Mouse (Mus musculus): ENCODE data around the gene Cmtm8. TPM values are rescaled to one million over a fixed set of nuclear protein-coding genes. Genes with fewer than 3 reads are reported as not detected.

Gene Cmtm8
- polyA plus RNA-seq, 1 experiment from 2014 or later: 25.3 TPM

DNA sequence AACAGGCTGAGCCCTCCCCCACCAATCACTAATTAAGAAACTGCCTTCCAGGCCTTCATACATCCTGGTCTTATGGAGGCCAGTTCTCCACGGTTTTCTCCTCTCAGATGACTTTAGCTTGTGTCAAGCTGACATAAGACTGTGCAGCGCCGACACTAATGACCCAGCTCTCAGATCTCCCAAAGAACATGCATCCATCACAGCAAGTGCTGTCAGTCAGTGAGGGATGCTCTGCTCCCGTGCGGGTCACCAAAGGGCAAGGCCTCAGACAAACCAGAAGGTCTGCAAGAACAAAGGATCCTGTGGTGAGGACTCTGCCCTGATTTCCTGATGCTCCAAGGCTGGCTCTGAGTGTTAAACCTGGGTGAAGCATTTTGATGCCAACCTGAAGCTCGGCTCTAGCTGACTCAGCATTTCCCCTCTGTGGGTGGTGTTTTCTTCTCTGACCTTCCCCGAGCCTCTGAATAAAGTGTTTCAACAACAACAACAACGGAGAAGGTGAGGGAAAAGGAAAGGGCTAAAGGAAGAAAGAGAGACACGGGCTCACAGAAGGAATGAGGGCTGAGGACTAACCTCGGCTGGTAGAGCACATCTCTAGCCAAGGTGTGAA, 44.4 kb downstream of the Cmtm8 start:
- H3K36me3 ChIP-seq: no peaks in the 10 kb centered on the region
- H3K4me2 ChIP-seq (replicated peaks): no peak overlapping the region
- no peak for ATAC-seq (ENCODE audit: insufficient number of reproducible peaks, low FRiP score, low TSS enrichment, low read depth)
- WGBS: 53% methylated on average over 10 of the region's 10 CpGs
- no peak overlapping the region for H3K9ac ChIP-seq
- no peaks in the 10 kb centered on the region for H3K27me3 ChIP-seq
- H3K4me3 ChIP-seq (replicated peaks): no peak overlapping the region
- H3K4me1 ChIP-seq: peaks cover 10% of the 10 kb centered on the region
- no peak overlapping the region for H3K27ac ChIP-seq (replicated peaks)
- no peaks in the 10 kb centered on the region for H3K9me3 ChIP-seq (replicated peaks)

DNA sequence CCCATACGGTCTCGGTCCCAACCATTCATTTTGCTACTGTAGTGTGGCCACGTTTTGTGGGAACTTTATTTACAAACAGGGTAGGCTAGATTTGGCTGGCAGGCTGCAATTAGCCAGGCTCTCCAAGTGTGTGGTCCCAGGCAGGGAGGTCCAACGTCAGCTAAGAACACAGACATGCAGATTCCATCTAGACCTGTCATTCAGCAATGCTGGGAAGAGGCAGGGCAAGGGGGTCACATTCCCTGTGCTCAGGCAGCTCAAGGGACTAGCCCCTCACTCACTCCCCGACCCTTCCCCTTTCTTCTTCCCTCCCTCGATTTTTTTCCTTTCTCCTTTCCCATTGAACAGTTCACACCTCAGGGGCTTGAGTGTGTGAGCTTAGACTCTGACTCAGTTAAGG, 45.1 kb downstream of the Cmtm8 start:
- H3K9ac ChIP-seq: no peak overlapping the region
- H3K36me3 ChIP-seq: no peaks in the 10 kb centered on the region
- H3K4me3 ChIP-seq (replicated peaks): no peak overlapping the region
- H3K9me3 ChIP-seq (replicated peaks): no peaks in the 10 kb centered on the region
- 31% methylated on average over 6 of the region's 6 CpGs for WGBS
- ATAC-seq (ENCODE audit: insufficient number of reproducible peaks, low FRiP score, low TSS enrichment, low read depth): peak; percentile 45; the same call in 1 of the 2 replicates
- peaks cover 10% of the 10 kb centered on the region for H3K4me1 ChIP-seq
- H3K4me2 ChIP-seq (replicated peaks): no peak overlapping the region
- no peak overlapping the region for H3K27ac ChIP-seq (replicated peaks)
- H3K27me3 ChIP-seq: no peaks in the 10 kb centered on the region

DNA sequence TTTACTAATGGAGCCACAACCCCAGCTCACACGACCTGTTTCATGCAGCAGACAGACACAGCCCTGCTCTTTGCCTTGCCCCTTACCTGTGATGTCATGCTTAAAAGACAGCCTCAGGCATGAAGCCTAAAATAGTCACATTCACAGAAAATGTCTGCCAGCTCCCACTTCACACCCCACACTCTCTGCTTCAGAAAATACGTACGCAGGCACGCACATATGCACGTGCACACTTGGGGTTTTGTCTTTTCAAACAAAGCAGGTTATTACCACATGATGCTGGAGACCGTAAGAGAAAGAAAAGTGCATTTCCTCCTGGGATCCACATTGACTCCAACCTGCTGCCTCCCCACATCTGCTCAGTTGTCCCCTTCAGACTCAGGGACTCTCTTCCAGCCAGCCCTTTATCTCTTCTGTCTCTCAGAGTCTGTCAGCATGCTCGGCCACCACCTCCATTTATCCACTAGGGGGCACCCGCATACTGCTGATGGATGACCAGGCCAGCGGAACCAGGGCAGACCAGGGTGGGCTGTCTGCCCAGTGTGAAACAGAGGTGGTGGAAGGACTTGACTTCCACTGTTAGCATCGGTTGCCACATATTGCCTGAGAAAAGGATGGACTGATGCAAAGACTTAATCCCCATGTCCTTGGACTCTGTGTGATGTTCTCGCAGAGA, 46.5 kb downstream of the Cmtm8 start:
- 51% methylated on average over 11 of the region's 11 CpGs for WGBS
- Histone ChIP-seq H3K9ac (no peak overlapping the region), H3K27me3 (no peaks in the 10 kb centered on the region), H3K4me1 (peaks cover 10% of the 10 kb centered on the region), H3K27ac (replicated peaks) (no peak overlapping the region), H3K4me3 (replicated peaks) (no peak overlapping the region), H3K4me2 (replicated peaks) (no peak overlapping the region), H3K36me3 (no peaks in the 10 kb centered on the region), H3K9me3 (replicated peaks) (no peaks in the 10 kb centered on the region)
- peak; percentile 45; the same call in 1 of the 2 replicates for ATAC-seq (ENCODE audit: insufficient number of reproducible peaks, low FRiP score, low TSS enrichment, low read depth)

DNA sequence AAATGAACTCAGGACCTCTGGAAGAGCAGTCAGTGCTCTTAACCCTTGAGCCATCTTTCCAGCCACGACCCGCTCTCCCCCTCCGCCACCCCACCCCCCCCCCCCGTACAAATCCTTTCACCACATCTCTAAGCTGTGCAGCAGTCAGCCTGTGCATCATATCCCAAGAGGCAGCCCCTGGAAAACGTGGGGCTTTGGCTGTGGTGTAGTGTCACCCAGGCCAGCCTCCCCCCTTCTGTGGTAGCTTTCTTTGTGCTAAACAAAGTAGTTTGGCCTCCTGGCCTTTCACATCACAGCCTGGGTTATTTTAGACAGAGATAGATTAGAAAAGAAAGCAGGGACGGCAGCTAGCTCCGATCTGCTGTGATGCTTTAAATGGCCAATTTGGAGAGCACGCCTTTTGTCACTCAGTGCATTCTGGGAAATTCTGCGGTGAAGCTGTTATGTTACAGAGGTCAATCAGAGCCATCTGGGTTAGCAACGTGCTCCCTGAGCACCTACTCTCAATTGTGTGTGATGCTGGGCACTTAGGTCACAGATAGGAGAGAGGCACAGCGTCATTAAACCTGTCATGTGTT, 47.4 kb downstream of the Cmtm8 start:
- Histone ChIP-seq H3K9ac (no peak overlapping the region), H3K27me3 (no peaks in the 10 kb centered on the region)
- 41% methylated on average over 11 of the region's 11 CpGs for WGBS

DNA sequence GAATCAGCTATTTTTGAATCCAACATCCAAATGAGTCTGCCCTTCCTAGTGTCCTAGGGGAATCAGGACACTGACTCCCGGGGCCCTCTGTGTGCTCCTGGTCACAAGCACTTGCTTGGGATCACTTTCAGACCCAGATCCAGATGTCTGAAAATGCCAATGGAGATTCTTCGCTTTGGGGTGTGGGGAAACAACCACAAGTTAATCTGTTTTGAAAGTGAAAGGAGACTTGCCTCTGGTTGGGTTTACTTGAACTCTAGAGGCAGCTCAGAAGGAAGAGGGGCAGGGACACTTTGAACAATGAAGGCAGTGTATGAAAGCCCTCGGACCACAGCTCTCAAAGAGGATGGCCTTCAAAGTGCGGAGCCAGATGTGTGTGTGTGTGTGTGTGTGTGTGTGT, 49.5 kb downstream of the Cmtm8 start:
- no peak overlapping the region for H3K9ac ChIP-seq
- WGBS: 38% methylated on average over 4 of the region's 4 CpGs
- no peak overlapping the region for H3K4me2 ChIP-seq (replicated peaks)
- no peaks in the 10 kb centered on the region for H3K27me3 ChIP-seq
- ATAC-seq (ENCODE audit: insufficient number of reproducible peaks, low FRiP score, low TSS enrichment, low read depth): no peak
- no peaks in the 10 kb centered on the region for H3K9me3 ChIP-seq (replicated peaks)
- no peaks in the 10 kb centered on the region for H3K36me3 ChIP-seq
- H3K4me1 ChIP-seq: peaks cover 6% of the 10 kb centered on the region; the same call in 1 of the 2 replicates
- H3K4me3 ChIP-seq (replicated peaks): no peak overlapping the region
- no peak overlapping the region for H3K27ac ChIP-seq (replicated peaks)

More for the DNA sequence above, 47.4 kb downstream of the Cmtm8 start:
- no peak overlapping the region for H3K27ac ChIP-seq (replicated peaks)
- no peaks in the 10 kb centered on the region for H3K9me3 ChIP-seq (replicated peaks)
- ATAC-seq (ENCODE audit: insufficient number of reproducible peaks, low FRiP score, low TSS enrichment, low read depth): no peak
- H3K4me3 ChIP-seq (replicated peaks): no peak overlapping the region
- H3K36me3 ChIP-seq: no peaks in the 10 kb centered on the region
- H3K4me2 ChIP-seq (replicated peaks): no peak overlapping the region
- H3K4me1 ChIP-seq: peaks cover 10% of the 10 kb centered on the region

DNA sequence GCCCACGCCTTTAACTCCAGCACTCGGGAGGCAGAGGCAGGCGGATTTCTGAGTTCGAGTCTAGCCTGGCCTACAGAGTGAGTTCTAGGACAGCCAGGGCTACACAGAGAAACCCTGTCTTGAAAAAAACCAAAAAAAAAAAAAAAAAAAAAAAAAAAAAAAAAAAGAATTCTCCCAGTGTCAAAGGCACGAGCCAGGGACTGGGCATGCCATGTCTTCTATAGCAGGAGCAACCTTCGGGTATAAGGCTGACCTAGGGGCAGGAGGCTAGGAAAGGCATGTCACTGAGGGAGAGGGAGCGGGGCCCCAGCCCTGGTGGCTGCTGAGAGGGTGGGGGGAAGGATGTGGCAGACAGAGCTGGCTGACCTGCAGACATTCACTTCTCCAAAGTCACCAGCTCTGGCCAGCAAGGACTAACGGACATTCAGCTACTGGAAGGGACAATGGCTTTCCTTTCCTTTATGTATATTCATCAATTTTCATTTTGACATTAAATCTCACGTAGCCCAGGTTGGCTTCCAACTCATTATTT, 50.1 kb downstream of the Cmtm8 start:
- Histone ChIP-seq H3K9me3 (replicated peaks) (no peaks in the 10 kb centered on the region), H3K9ac (no peak overlapping the region), H3K27ac (replicated peaks) (no peak overlapping the region), H3K4me3 (replicated peaks) (no peak overlapping the region), H3K4me1 (peaks cover 6% of the 10 kb centered on the region; the same call in 1 of the 2 replicates), H3K4me2 (replicated peaks) (no peak overlapping the region), H3K36me3 (no peaks in the 10 kb centered on the region), H3K27me3 (no peaks in the 10 kb centered on the region)
- no peak for ATAC-seq (ENCODE audit: insufficient number of reproducible peaks, low FRiP score, low TSS enrichment, low read depth)
- 80% methylated on average over 9 of the region's 9 CpGs for WGBS

DNA sequence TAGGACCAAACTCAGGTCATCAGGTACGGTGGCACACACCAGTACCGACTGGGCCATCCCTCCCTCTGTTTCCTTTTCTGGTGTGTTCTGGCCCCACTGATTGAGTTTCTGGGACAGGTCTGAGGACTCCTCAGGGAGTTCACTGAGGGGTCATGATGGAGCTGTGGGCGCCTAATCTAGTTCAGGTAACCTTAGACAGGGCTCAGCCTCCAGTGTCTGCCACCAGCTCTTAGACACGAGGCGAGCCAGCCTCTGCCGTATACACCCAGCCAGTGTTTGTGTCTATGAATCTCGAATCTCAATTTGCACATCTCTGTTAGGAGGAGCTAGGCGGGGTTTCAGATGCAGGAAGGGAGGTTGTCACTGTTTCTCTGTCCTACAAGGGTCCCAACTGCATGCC, 54.0 kb downstream of the Cmtm8 start:
- Histone ChIP-seq H3K27me3 (no peaks in the 10 kb centered on the region), H3K4me3 (replicated peaks) (no peak overlapping the region), H3K27ac (replicated peaks) (no peak overlapping the region), H3K4me2 (replicated peaks) (no peak overlapping the region), H3K9ac (no peak overlapping the region), H3K9me3 (replicated peaks) (no peaks in the 10 kb centered on the region), H3K4me1 (peaks cover 8% of the 10 kb centered on the region; the same call in 1 of the 2 replicates), H3K36me3 (no peaks in the 10 kb centered on the region)
- ATAC-seq (ENCODE audit: insufficient number of reproducible peaks, low FRiP score, low TSS enrichment, low read depth): peak; percentile 52; the same call in 1 of the 2 replicates
- 75% methylated on average over 8 of the region's 8 CpGs for WGBS

DNA sequence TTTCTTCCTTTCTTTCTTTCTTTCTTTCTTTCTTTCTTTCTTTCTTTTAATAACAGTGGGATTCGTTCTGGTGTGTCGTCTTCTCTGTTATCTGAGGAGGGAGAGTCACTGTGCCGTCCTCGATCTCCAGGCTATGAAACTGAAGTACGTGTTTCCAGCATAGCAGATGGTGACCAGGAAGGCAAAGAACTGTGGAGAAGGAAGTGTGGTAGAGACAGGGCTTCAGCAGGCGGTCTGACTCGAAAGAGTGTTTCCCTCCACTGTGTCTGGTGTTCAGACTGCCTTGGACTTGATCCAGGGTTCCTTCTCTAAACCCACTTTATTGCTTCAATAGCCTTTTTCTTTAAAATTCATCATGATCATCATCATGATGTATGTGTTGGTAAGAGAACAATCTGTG, 54.4 kb downstream of the Cmtm8 start:
- WGBS: 68% methylated on average over 7 of the region's 7 CpGs
- no peak for ATAC-seq (ENCODE audit: insufficient number of reproducible peaks, low FRiP score, low TSS enrichment, low read depth)
- no peaks in the 10 kb centered on the region for H3K36me3 ChIP-seq
- no peak overlapping the region for H3K9ac ChIP-seq
- H3K4me1 ChIP-seq: peaks cover 8% of the 10 kb centered on the region; the same call in 1 of the 2 replicates
- H3K27ac ChIP-seq (replicated peaks): no peak overlapping the region
- H3K4me2 ChIP-seq (replicated peaks): no peak overlapping the region
- no peak overlapping the region for H3K4me3 ChIP-seq (replicated peaks)
- no peaks in the 10 kb centered on the region for H3K27me3 ChIP-seq
- H3K9me3 ChIP-seq (replicated peaks): no peaks in the 10 kb centered on the region

DNA sequence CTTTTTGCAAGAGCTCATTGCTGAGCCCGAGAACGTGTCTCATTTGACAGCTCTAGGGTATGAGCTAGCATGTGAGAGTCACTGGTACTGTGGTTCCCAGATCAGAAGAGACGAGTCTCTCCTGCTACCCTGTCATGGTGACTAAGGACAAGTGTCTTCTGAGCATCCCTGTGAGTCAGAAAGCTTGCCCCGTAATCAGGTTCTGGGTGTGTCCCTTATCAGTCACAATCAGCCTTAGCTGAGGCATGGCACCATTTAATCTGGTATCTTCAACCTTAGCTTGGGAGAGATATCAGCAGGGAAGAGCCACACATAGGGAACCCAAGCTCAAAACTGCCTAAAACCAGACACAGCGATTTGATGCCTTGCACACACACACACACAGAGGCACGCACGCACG, 55.3 kb downstream of the Cmtm8 start:
- WGBS: 85% methylated on average over 8 of the region's 8 CpGs
- no peak for ATAC-seq (ENCODE audit: insufficient number of reproducible peaks, low FRiP score, low TSS enrichment, low read depth)
- no peak overlapping the region for H3K4me2 ChIP-seq (replicated peaks)
- H3K27me3 ChIP-seq: no peaks in the 10 kb centered on the region
- no peak overlapping the region for H3K9ac ChIP-seq
- no peaks in the 10 kb centered on the region for H3K9me3 ChIP-seq (replicated peaks)
- H3K27ac ChIP-seq (replicated peaks): no peak overlapping the region
- H3K4me1 ChIP-seq: peaks cover 8% of the 10 kb centered on the region; the same call in 1 of the 2 replicates
- no peak overlapping the region for H3K4me3 ChIP-seq (replicated peaks)
- no peaks in the 10 kb centered on the region for H3K36me3 ChIP-seq

DNA sequence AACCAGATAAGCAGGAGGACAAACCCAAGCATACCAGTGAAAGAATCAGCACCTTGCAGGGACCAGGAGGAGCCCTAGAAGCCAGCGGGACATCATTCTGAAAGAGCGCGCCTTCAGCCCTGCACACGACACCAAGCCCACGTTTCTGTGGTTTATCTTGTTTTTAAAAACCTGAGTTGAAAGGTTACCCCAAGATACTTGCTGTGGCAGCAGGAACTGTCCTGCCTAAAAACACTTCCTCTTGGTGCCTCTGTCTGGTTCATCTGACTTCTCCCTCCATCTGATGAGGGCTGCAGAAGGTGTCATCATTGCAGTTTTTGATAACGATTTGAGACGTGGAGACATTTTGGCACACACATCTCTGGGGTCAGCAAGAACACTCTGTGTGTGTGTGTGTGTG, 56.2 kb downstream of the Cmtm8 start:
- WGBS: 92% methylated on average over 7 of the region's 7 CpGs
- H3K27me3 ChIP-seq: no peaks in the 10 kb centered on the region
- no peaks in the 10 kb centered on the region for H3K9me3 ChIP-seq (replicated peaks)
- H3K27ac ChIP-seq (replicated peaks): no peak overlapping the region
- peaks cover 8% of the 10 kb centered on the region; the same call in 1 of the 2 replicates for H3K4me1 ChIP-seq
- no peak overlapping the region for H3K4me2 ChIP-seq (replicated peaks)
- H3K4me3 ChIP-seq (replicated peaks): no peak overlapping the region
- ATAC-seq (ENCODE audit: insufficient number of reproducible peaks, low FRiP score, low TSS enrichment, low read depth): no peak
- no peak overlapping the region for H3K9ac ChIP-seq
- no peaks in the 10 kb centered on the region for H3K36me3 ChIP-seq

DNA sequence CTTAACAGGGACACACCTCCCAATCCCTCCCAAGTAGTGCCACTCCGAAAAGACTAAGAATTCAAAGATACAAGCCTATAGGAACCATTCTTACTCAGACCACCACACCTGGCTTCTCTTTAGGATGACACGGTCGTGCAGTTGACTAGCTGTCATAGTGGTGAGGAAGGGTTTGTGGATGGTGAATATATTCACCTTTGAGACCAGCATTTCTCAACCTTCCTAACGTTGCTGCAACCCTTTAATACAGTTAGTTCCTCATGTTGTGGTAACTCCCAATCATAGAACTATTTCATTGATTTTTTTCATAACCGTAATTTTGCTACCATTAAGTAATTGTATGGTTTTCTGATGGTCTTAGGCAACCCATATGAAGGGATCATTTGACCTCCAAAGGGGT, 56.8 kb downstream of the Cmtm8 start:
- Histone ChIP-seq H3K4me2 (replicated peaks) (no peak overlapping the region), H3K27me3 (no peaks in the 10 kb centered on the region), H3K4me3 (replicated peaks) (no peak overlapping the region), H3K36me3 (no peaks in the 10 kb centered on the region), H3K9ac (no peak overlapping the region), H3K9me3 (replicated peaks) (no peaks in the 10 kb centered on the region), H3K27ac (replicated peaks) (no peak overlapping the region), H3K4me1 (peaks cover 8% of the 10 kb centered on the region; the same call in 1 of the 2 replicates)
- no peak for ATAC-seq (ENCODE audit: insufficient number of reproducible peaks, low FRiP score, low TSS enrichment, low read depth)
- 94% methylated on average over 5 of the region's 5 CpGs for WGBS

Data from embryonic facial prominence, embryonic 15.5 days (tissue).